Mouse (Mus musculus): ENCODE data around the gene Nadk.

DNA sequence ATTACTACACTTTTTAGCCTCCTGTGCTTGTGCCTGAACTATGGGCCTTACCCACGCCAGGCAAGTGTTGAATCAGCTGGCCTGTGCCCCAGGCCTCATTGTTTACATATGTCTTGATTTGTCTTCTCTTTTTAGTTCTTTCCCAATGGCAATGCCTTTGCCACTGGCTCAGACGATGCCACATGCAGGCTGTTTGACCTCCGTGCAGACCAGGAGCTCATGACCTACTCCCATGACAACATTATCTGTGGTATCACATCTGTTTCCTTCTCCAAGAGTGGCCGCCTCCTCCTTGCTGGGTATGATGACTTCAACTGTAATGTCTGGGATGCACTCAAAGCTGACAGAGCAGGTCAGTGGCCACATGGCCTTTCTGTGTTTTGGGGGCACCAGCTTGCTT, 7.3 kb upstream of the Nadk start:
- TF ChIP-seq MAFK (IDR thresholded peaks at IDR 0.05; ENCODE audit: insufficient read depth, low read depth, low read length) = no peak
- TF ChIP-seq CHD2 (IDR thresholded peaks at IDR 0.05; ENCODE audit: low read depth, low read length) = no peak
- no peak for TF ChIP-seq ZC3H11A (IDR thresholded peaks at IDR 0.05; ENCODE audit: borderline replicate concordance, low read depth, low read length)
